Mouse (Mus musculus) MEL (cell line): ENCODE data around the gene Gm20605. TPM values are rescaled to one million over a fixed set of nuclear protein-coding genes. Genes with fewer than 3 reads are reported as not detected.

ENCODE experiments used
- DNase-seq: peaks from one replicate; pipeline ENCODE4 v3.0.0; 2011; ENCODE audit warnings: low read depth, low spot score
- H3K27ac ChIP-seq: 2 replicates; pipeline ENCODE4 v1.5.1; 2012; ENCODE audit warnings: low read depth, mild to moderate bottlenecking, control low read depth, low read length, moderate library complexity; ENCODE audit not compliant: control insufficient read depth
- H3K27me3 ChIP-seq, 2 experiments: fragments of 150-350 bp in 1 of 2; sonication (generic) in 1 of 2; 2 replicates each; pipeline ENCODE4 v1.6.1; 2012; ENCODE audit warnings: low read length in 2 of 2, mild to moderate bottlenecking in 2 of 2, improper control_type of control experiment in 1 of 2, moderate library complexity in 1 of 2; ENCODE audit not compliant: insufficient read depth in 2 of 2, control insufficient read depth in 1 of 2
- H3K36me3 ChIP-seq, 2 experiments: 2 replicates each; pipeline ENCODE4 v1.6.1; 2012 to 2014; ENCODE audit warnings: low read length in 2 of 2, improper control_type of control experiment in 1 of 2, inconsistent platforms in 1 of 2, mild to moderate bottlenecking in 1 of 2; ENCODE audit not compliant: insufficient read depth in 2 of 2, control insufficient read depth in 1 of 2
- H3K4me1 ChIP-seq, 2 experiments: fragments of 150-350 bp in 1 of 2; sonication (generic) in 1 of 2; 2 replicates each; pipeline ENCODE4 v1.6.1; 2012; ENCODE audit warnings: low read length in 2 of 2, improper control_type of control experiment in 1 of 2, mild to moderate bottlenecking in 1 of 2; ENCODE audit not compliant: insufficient read depth in 2 of 2, control insufficient read depth in 1 of 2
- H3K4me3 ChIP-seq, 2 experiments: fragments of 150-350 bp in 1 of 2; sonication (generic) in 1 of 2; 2 replicates each; pipeline ENCODE4 v1.5.1; 2012; ENCODE audit warnings: low read depth in 2 of 2, low read length in 2 of 2, mild to moderate bottlenecking in 2 of 2, moderate library complexity in 2 of 2, control low read depth in 1 of 2, improper control_type of control experiment in 1 of 2; ENCODE audit not compliant: control insufficient read depth in 1 of 2, insufficient read depth in 1 of 2
- H3K79me2 ChIP-seq: 2 replicates; pipeline ENCODE4 v1.6.1; 2012; ENCODE audit warnings: mild to moderate bottlenecking, low read length, moderate library complexity; ENCODE audit not compliant: control insufficient read depth, poor library complexity, insufficient read depth
- H3K9ac ChIP-seq: 2 replicates; pipeline ENCODE4 v1.6.1; 2012; ENCODE audit warnings: low read depth, mild to moderate bottlenecking, control low read depth, low read length, moderate library complexity; ENCODE audit not compliant: control insufficient read depth, poor library complexity, severe bottlenecking
- H3K9me3 ChIP-seq: fragments of 150-350 bp; sonication (generic); replicated peaks from 2 replicates; pipeline ENCODE4 v1.6.1; 2012; ENCODE audit warnings: mild to moderate bottlenecking, low read length, improper control_type of control experiment, moderate library complexity; ENCODE audit not compliant: insufficient read depth
- BHLHE40 ChIP-seq: IDR thresholded peaks from 2 replicates; pipeline ENCODE4 v1.6.1; 2012; ENCODE audit warnings: low read depth, mild to moderate bottlenecking, inconsistent platforms, low read length, improper control_type of control experiment, borderline replicate concordance
- CTCF ChIP-seq, 3 experiments: IDR thresholded peaks in 2 of 3; conservative IDR thresholded peaks in 1 of 3; 2 replicates each; pipeline ENCODE4 v1.5.1; 2011 to 2012; ENCODE audit warnings: low read length in 3 of 3, low read depth in 2 of 3, mild to moderate bottlenecking in 2 of 3, improper control_type of control experiment in 1 of 3, inconsistent platforms in 1 of 3, mixed read lengths in 1 of 3, moderate library complexity in 1 of 3; ENCODE audit not compliant: control insufficient read depth in 1 of 3, insufficient read depth in 1 of 3, poor library complexity in 1 of 3, severe bottlenecking in 1 of 3
- GABPA ChIP-seq: IDR thresholded peaks from 2 replicates; pipeline ENCODE4 v1.6.1; 2012; ENCODE audit warnings: low read depth, mild to moderate bottlenecking, inconsistent platforms, low read length, improper control_type of control experiment, moderate library complexity
- HCFC1 ChIP-seq: IDR thresholded peaks from 2 replicates; pipeline ENCODE4 v1.6.1; 2012; ENCODE audit warnings: low read depth, mild to moderate bottlenecking, inconsistent platforms, low read length, improper control_type of control experiment, moderate library complexity
- MAFK ChIP-seq: IDR thresholded peaks from 2 replicates; pipeline ENCODE4 v1.6.1; 2011; ENCODE audit warnings: low read depth, mild to moderate bottlenecking, low read length, improper control_type of control experiment, borderline replicate concordance
- MAZ ChIP-seq: IDR thresholded peaks from 2 replicates; pipeline ENCODE4 v1.6.1; 2012; ENCODE audit warnings: low read depth, mild to moderate bottlenecking, inconsistent platforms, low read length, improper control_type of control experiment
- MEF2A ChIP-seq: IDR thresholded peaks from 2 replicates; pipeline ENCODE4 v1.6.1; 2014; ENCODE audit warnings: low read depth, mild to moderate bottlenecking, inconsistent platforms, low read length, improper control_type of control experiment; ENCODE audit not compliant: poor library complexity, insufficient replicate concordance, severe bottlenecking; ENCODE audit errors: extremely low read depth
- MYC ChIP-seq: IDR thresholded peaks from 2 replicates; pipeline ENCODE4 v1.6.1; 2011; ENCODE audit warnings: low read depth, mild to moderate bottlenecking, low read length, improper control_type of control experiment, moderate library complexity
- NELFE ChIP-seq: IDR thresholded peaks from 2 replicates; pipeline ENCODE4 v1.6.1; 2011; ENCODE audit warnings: low read depth, low read length, improper control_type of control experiment
- POLR2A ChIP-seq, 2 experiments: IDR thresholded peaks; 2 replicates each; pipeline ENCODE4 v1.6.1; 2011 to 2012; ENCODE audit warnings: low read length in 2 of 2, mild to moderate bottlenecking in 2 of 2, control low read depth in 1 of 2, improper control_type of control experiment in 1 of 2, low read depth in 1 of 2, moderate library complexity in 1 of 2; ENCODE audit not compliant: control insufficient read depth in 1 of 2, insufficient read depth in 1 of 2, poor library complexity in 1 of 2
- POLR2AphosphoS2 ChIP-seq: IDR thresholded peaks from 2 replicates; pipeline ENCODE4 v1.6.1; 2011; ENCODE audit warnings: low read length, improper control_type of control experiment
- RAD21 ChIP-seq: IDR thresholded peaks from 2 replicates; pipeline ENCODE4 v1.6.1; 2011; ENCODE audit warnings: mild to moderate bottlenecking, low read depth, low read length, improper control_type of control experiment
- SIN3A ChIP-seq: IDR thresholded peaks from 2 replicates; pipeline ENCODE4 v1.6.1; 2012; ENCODE audit warnings: low read length, improper control_type of control experiment, inconsistent platforms
- SMC3 ChIP-seq: IDR thresholded peaks from 2 replicates; pipeline ENCODE4 v1.6.1; 2011; ENCODE audit warnings: low read depth, low read length, improper control_type of control experiment
- TAL1 ChIP-seq: IDR thresholded peaks from 2 replicates; pipeline ENCODE4 v1.6.1; 2012; ENCODE audit warnings: mild to moderate bottlenecking, inconsistent platforms, low read length, moderate library complexity, mixed read lengths
- TBP ChIP-seq: IDR thresholded peaks from 2 replicates; pipeline ENCODE4 v1.8.0; 2011; ENCODE audit warnings: low read depth, low read length, improper control_type of control experiment
- TCF12 ChIP-seq: IDR thresholded peaks from 2 replicates; pipeline ENCODE4 v1.6.1; 2014; ENCODE audit warnings: low read depth, mild to moderate bottlenecking, inconsistent platforms, low read length, improper control_type of control experiment, moderate library complexity
- UBTF ChIP-seq: IDR thresholded peaks from 2 replicates; pipeline ENCODE4 v1.6.1; 2012; ENCODE audit warnings: low read depth, mild to moderate bottlenecking, inconsistent platforms, low read length, improper control_type of control experiment, moderate library complexity, borderline replicate concordance; ENCODE audit not compliant: insufficient read depth
- USF1 ChIP-seq: IDR thresholded peaks from 2 replicates; pipeline ENCODE4 v1.6.1; 2014; ENCODE audit warnings: low read depth, mild to moderate bottlenecking, inconsistent platforms, low read length, improper control_type of control experiment, moderate library complexity
- USF2 ChIP-seq, 2 experiments: IDR thresholded peaks; 2 replicates each; pipeline ENCODE4 v1.6.1; 2011 to 2012; ENCODE audit warnings: improper control_type of control experiment in 2 of 2, low read length in 2 of 2, borderline replicate concordance in 1 of 2, inconsistent platforms in 1 of 2, low read depth in 1 of 2, mild to moderate bottlenecking in 1 of 2; ENCODE audit not compliant: insufficient read depth in 1 of 2
- ZKSCAN1 ChIP-seq: IDR thresholded peaks from 2 replicates; pipeline ENCODE4 v1.6.1; 2012; ENCODE audit warnings: low read depth, mild to moderate bottlenecking, inconsistent platforms, low read length, improper control_type of control experiment, moderate library complexity
- ZMIZ1 ChIP-seq: IDR thresholded peaks from 2 replicates; pipeline ENCODE4 v1.6.1; 2012; ENCODE audit warnings: low read depth, mild to moderate bottlenecking, inconsistent platforms, low read length, improper control_type of control experiment, moderate library complexity
- ZNF384 ChIP-seq: IDR thresholded peaks from 2 replicates; pipeline ENCODE4 v1.6.1; 2012; ENCODE audit warnings: low read depth, mild to moderate bottlenecking, inconsistent platforms, low read length, improper control_type of control experiment
- polyA plus RNA-seq, 2 experiments: library from polyadenylated mRNA; stranded (reverse) in 1 of 2; unstranded in 1 of 2; fragments of >175 nt in 1 of 2; fragments of >200 nt in 1 of 2; gene quantifications; 2 replicates each; pipeline versions ENCODE4 v1.2.1 to v1.2.4; 2012; ENCODE audit warnings: low replicate concordance in 2 of 2, low read depth in 1 of 2; ENCODE audit not compliant: insufficient read length in 2 of 2, insufficient read depth in 1 of 2, missing spikeins in 1 of 2
- total RNA-seq: library from RNA; depleted of rRNA; stranded (reverse); fragments of 300-350 nt; gene quantifications from 2 replicates; pipeline ENCODE4 v1.2.3, GENCODE M21; 2012

The Gm20605 gene
- total and polyA plus RNA-seq, 3 experiments = 2.5 to 12.7 TPM; not detected in 1

DNA sequence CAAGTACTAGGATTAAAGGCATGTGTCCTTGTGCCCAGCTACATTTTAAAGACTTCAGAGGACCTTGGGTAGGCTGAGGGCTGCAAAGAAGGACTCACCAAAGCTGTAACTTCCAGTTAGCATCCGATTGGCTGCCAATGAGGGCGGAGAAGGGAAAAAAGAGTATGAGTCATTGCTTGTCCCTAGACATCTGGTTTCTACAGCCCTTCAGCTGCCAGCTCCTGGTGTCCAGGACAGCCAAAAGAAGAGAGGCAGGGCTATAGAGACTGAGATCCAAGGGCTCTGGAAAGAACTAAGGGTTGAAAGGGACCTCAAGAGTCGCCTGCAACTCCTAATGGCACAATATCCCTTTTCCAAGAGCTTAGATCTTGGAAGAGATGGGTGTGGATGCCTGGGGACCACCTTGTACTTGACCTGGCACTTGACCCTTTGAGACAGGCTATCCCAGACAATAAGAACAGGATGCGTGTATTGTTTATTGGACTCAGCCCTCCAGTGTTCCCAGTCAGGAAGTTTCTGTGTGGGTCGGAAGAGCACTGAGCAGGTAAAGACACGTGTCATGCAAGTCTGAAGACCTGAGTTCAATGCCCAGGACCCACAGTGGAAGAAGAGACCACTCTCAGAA, 31.2 kb downstream of the Gm20605 start:
- Histone ChIP-seq H3K79me2 (no peaks in the 10 kb centered on the region), H3K4me3 (no peak overlapping the region), H3K4me1 (no peaks in the 10 kb centered on the region), H3K27ac (no peak overlapping the region), H3K27me3 (no peaks in the 10 kb centered on the region), H3K9ac (no peak overlapping the region), H3K36me3 (peaks cover 0 to 13% of the 10 kb centered on the region in 2 experiments; a peak in 2 of 4 replicates), H3K9me3 (no peaks in the 10 kb centered on the region)
- DNase-seq = no peak
- no peak for TF ChIP-seq MEF2A
- TF ChIP-seq UBTF = no peak
- TF ChIP-seq TCF12 = no peak
- no peak for TF ChIP-seq CTCF (IDR thresholded peaks at IDR 0.05 in 2 of 3, conservative IDR thresholded peaks at IDR 0.05 in 1 of 3; ENCODE audit: control insufficient read depth in 1 of 3, insufficient read depth in 1 of 3, low read depth in 2 of 3, low read length in 3 of 3, poor library complexity in 1 of 3, severe bottlenecking in 1 of 3)
- no peak for TF ChIP-seq HCFC1
- TF ChIP-seq TBP = no peak
- no peak for TF ChIP-seq USF1
- TF ChIP-seq TAL1 = no peak
- TF ChIP-seq MAZ = no peak
- TF ChIP-seq POLR2A (IDR thresholded peaks at IDR 0.05; ENCODE audit: control insufficient read depth in 1 of 2, insufficient read depth in 1 of 2, low read depth in 1 of 2, low read length in 2 of 2, poor library complexity in 1 of 2) = no peak
- no peak for TF ChIP-seq USF2 (IDR thresholded peaks at IDR 0.05; ENCODE audit: borderline replicate concordance in 1 of 2, insufficient read depth in 1 of 2, low read depth in 1 of 2, low read length in 2 of 2)
- TF ChIP-seq SMC3 = no peak
- no peak for TF ChIP-seq BHLHE40
- no peak for TF ChIP-seq MAFK
- TF ChIP-seq NELFE = no peak
- TF ChIP-seq SIN3A = no peak
- no peak for TF ChIP-seq ZNF384
- TF ChIP-seq RAD21 = no peak

- H3K27ac ChIP-seq = no peak overlapping the region
- no peaks in the 10 kb centered on the region for H3K79me2 ChIP-seq
- no peak for DNase-seq
- no peaks in the 10 kb centered on the region for H3K4me1 ChIP-seq
- H3K9me3 ChIP-seq = no peaks in the 10 kb centered on the region
- TF ChIP-seq POLR2AphosphoS2 (no peak), ZMIZ1 (no peak), GABPA (no peak), MAFK (no peak), TAL1 (no peak), ZKSCAN1 (no peak), MYC (no peak), TCF12 (no peak)
- H3K27me3 ChIP-seq = no peaks in the 10 kb centered on the region
- no peak overlapping the region for H3K9ac ChIP-seq
- H3K36me3 ChIP-seq = peaks cover 0 to 26% of the 10 kb centered on the region in 2 experiments; a peak in 2 of 4 replicates
- no peak overlapping the region for H3K4me3 ChIP-seq
Observed at GRCm38 (mm10) chr5:137663057-137663456, 34.1 kb downstream of the Gm20605 start.
